Mouse (Mus musculus) mouse trophoblast stem cell (cell line): ENCODE data around the gene Mis12.

ENCODE experiments used
- in situ Hi-C, 2 experiments: fragments of 300-500 bp; cut with MseI, MboI; formaldehyde crosslinking; loops; 2 replicates in 1 of 2; 3 replicates in 1 of 2; pipeline ENCODE4 v1.15.1; 2025

Mis12 gene

GRCm38 (mm10) chr11:71017051-71017450 is 2.4 kb upstream of the Mis12 start:
- in situ Hi-C loops, result no loop called here

- in situ Hi-C loops, result no loop called here
Measured at GRCm38 (mm10) chr11:71018416-71019200, 803 bp upstream of the Mis12 start.

- in situ Hi-C loops, result no loop called here
Measured at GRCm38 (mm10) chr11:71028280-71028679, 8.9 kb downstream of the Mis12 start.

- in situ Hi-C loops, result no loop called here
Measured at GRCm38 (mm10) chr11:71029403-71030118, 10.2 kb downstream of the Mis12 start.

GRCm38 (mm10) chr11:71032070-71032469 is 12.7 kb downstream of the Mis12 start:
- in situ Hi-C loops, result no loop called here

- in situ Hi-C loops, result no loop called here
Measured at GRCm38 (mm10) chr11:71032491-71033162, 13.2 kb downstream of the Mis12 start.

- in situ Hi-C loops, result no loop called here
Measured at GRCm38 (mm10) chr11:71033163-71033761, 13.9 kb downstream of the Mis12 start, which contains the start of gene 6330403K07Rik. 6330403K07Rik (minus strand) TSS chr11:71033513.

- in situ Hi-C loops, result no loop called here
Measured at GRCm38 (mm10) chr11:71039526-71040298, 20.3 kb downstream of the Mis12 start.

GRCm38 (mm10) chr11:71052554-71052953 is 33.1 kb downstream of the Mis12 start:
- in situ Hi-C loops, result loop anchor here in 1 of 2 experiments (10.0 kb wide), 1 partner anchor 62 kb away; no protein-coding TSS in a partner anchor

- in situ Hi-C loops, result no loop called here
Measured at GRCm38 (mm10) chr11:71076342-71076741, 56.9 kb downstream of the Mis12 start.
